Comparison of ENCODE assay signal across 9 mouse cellular contexts in the genomic region with DNA sequence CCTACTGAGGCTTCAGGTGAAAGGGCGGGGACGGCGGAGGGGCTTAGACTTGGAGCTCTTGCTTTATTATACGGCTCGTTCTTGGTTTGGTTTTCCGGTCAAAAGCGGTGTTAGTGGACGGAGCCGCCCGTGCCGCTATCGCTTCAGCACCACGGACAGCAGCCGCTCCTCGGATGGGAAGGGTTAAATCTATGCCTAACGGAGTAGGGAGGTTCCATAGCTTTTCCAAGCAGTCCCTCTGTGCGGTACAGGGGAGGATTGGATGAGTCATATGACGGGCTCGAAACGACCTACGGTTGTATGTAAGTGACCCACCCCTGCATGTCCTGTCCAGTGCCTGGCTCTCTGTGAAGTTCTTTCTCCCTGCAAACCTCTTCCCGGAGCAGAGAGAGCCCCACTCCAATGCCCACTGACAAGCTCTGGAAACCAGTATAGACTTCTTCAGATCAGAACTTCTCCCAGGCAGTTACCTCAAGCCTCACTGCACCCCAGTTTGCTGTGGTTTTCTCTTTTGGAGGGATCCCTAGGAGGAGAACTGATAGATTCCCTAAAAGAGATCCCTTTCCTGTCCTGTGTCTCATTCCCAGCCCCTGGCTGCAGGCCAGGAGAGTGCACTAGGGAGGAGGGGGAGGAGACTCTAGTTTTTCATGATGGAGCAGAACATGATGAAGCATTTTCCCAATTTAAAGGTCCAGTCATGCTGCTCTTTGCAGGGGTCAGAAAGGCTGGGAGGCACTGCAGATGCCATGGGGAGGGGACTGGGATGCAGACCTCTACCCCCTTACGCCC. TPM values are rescaled to one million over a fixed set of nuclear protein-coding genes. Genes with fewer than 3 reads are reported as not detected.
DNase-seq lines count a peak whose midpoint lies in the region; ATAC-seq and TF ChIP-seq lines count a peak whose summit lies in the region.
"Had no signal": no experiment of that assay in that cellular context is flagged by ENCODE, and none has a peak within 500 bp of the region (broad histone marks: within the 10 kb centered on the region; RNA-seq: fewer than 3 reads in every experiment).

No protein-coding gene starts in this region.

- peak; percentile 37 to 45 for DNase-seq in layer of hippocampus, postnatal 10 days (ENCODE audit: low spot score in 2 of 2)
- DNase-seq in layer of hippocampus, adult 9-10 months (ENCODE audit: low spot score) = no peak
- peak; percentile 68 for DNase-seq in adrenal gland, postnatal 25 days
- peak in 1 of 2 experiments; percentile 29 for DNase-seq in left cerebral cortex, adult 2 months (ENCODE audit: extremely low spot score in 1 of 2, low spot score in 2 of 2)
- peak; percentile 30 for DNase-seq in thymus, postnatal 36 days

- TF ChIP-seq CTCF in left cerebral cortex, adult 2 months (IDR thresholded peaks at IDR 0.05) = no peak

- 0 out of 2 replicates have a peak, but pooled peaks have one; percentile 30 for ATAC-seq in granulocyte monocyte progenitor cell, adult 5-6 weeks (replicated peaks; ENCODE audit: poor library complexity, severe bottlenecking)
- no peak for ATAC-seq in midbrain, embryonic 15.5 days (replicated peaks)
- no peak for ATAC-seq in frontal cortex, adult (ENCODE audit: low TSS enrichment)

- H3K4me2 ChIP-seq in midbrain, embryonic 15.5 days = peak overlapping the region; percentile 91

- H3K27me3 ChIP-seq in midbrain, embryonic 15.5 days (replicated peaks) = peaks cover 73% of the 10 kb centered on the region

- H3K4me1 ChIP-seq in midbrain, embryonic 15.5 days = peaks cover 40% of the 10 kb centered on the region

- intact Hi-C loops in left cerebral cortex, adult 2 months (cut with DNase I) = no loop called here

- peak overlapping the region; percentile 19; the same call in 1 of the 2 replicates for H3K9ac ChIP-seq in midbrain, embryonic 15.5 days

- WGBS in midbrain, embryonic 15.5 days = 5% methylated on average over 23 of the region's 23 CpGs

- no peaks in the 10 kb centered on the region for H3K36me3 ChIP-seq in midbrain, embryonic 15.5 days (replicated peaks)

- H3K27ac ChIP-seq in left cerebral cortex, adult 2 months = peak overlapping the region; percentile 66
- H3K27ac ChIP-seq in midbrain, embryonic 15.5 days = no peak overlapping the region

- H3K4me3 ChIP-seq in left cerebral cortex, adult 2 months = peak overlapping the region; percentile 56
- peak overlapping the region; percentile 71 for H3K4me3 ChIP-seq in midbrain, embryonic 15.5 days

- no peaks in the 10 kb centered on the region for H3K9me3 ChIP-seq in midbrain, embryonic 15.5 days

RNA-seq across cellular contexts. Expression of gene Nefh, which starts 1.6 kb away (rescaled TPM):
- 10 to 100 TPM; 39.1 to 43.0 TPM for total RNA-seq in layer of hippocampus, postnatal 10 days (2021)
- 0.88 and 1.1 TPM in 2 replicates for total RNA-seq in adrenal gland, postnatal 25 days (2021)
- total RNA-seq in granulocyte monocyte progenitor cell, adult 5-6 weeks (2014; fragmentation: Nextera tagmentation) = 0.70 and 2.1 TPM in 2 replicates
- total RNA-seq in granulocyte monocyte progenitor cell, adult 5-6 weeks (2017) = 1.4 and 2.7 TPM in 2 replicates
- 10 to 100 TPM; 47.9 to 54.5 TPM for total RNA-seq in left cerebral cortex, adult 2 months (2021)
- polyA plus RNA-seq in midbrain, embryonic 15.5 days (2015; fragmentation: Nextera tagmentation; extraction: Ambion mirVana) = 3.6 and 3.9 TPM in 2 replicates
- total RNA-seq: heart, adult 18-20 months had no signal

RNA-seq across cellular contexts. Expression of gene Ap1b1, which starts 37.2 kb away (rescaled TPM):
- total RNA-seq in layer of hippocampus, postnatal 10 days (2021) = 100 to 1,000 TPM; 116 to 130 TPM
- 59.8 and 68.0 TPM in 2 replicates for total RNA-seq in adrenal gland, postnatal 25 days (2021)
- 44.9 and 46.4 TPM in 2 replicates for total RNA-seq in granulocyte monocyte progenitor cell, adult 5-6 weeks (2014; fragmentation: Nextera tagmentation)
- 23.4 and 35.8 TPM in 2 replicates for total RNA-seq in granulocyte monocyte progenitor cell, adult 5-6 weeks (2017)
- total RNA-seq in left cerebral cortex, adult 2 months (2021) = 100 to 1,000 TPM; 156 to 177 TPM
- 110 and 113 TPM in 2 replicates for polyA plus RNA-seq in midbrain, embryonic 15.5 days (2015; fragmentation: Nextera tagmentation; extraction: Ambion mirVana)

RNA-seq across cellular contexts. Expression of gene Thoc5, which starts 54.3 kb away (rescaled TPM):
- total RNA-seq in layer of hippocampus, postnatal 10 days (2021) = 10 to 100 TPM; 39.7 to 41.8 TPM
- total RNA-seq in adrenal gland, postnatal 25 days (2021) = 33.3 and 36.7 TPM in 2 replicates
- 25.7 and 29.8 TPM in 2 replicates for total RNA-seq in granulocyte monocyte progenitor cell, adult 5-6 weeks (2014; fragmentation: Nextera tagmentation)
- total RNA-seq in granulocyte monocyte progenitor cell, adult 5-6 weeks (2017) = 54.6 and 67.6 TPM in 2 replicates
- 10 to 100 TPM; 37.4 to 38.9 TPM for total RNA-seq in left cerebral cortex, adult 2 months (2021)
- polyA plus RNA-seq in midbrain, embryonic 15.5 days (2015; fragmentation: Nextera tagmentation; extraction: Ambion mirVana) = 58.2 and 59.7 TPM in 2 replicates

Comparison
In these comparisons a context has a peak if more than half of its experiments do, and no peak if none do; other contexts are left out.
1. RNA of gene Nefh, which starts 1.6 kb away (total RNA-seq): 47.9 to 54.5 TPM in left cerebral cortex, adult 2 months and 39.1 to 43.0 TPM in layer of hippocampus, postnatal 10 days; 0.70 to 2.7 TPM in granulocyte monocyte progenitor cell, adult 5-6 weeks and 0.88 to 1.1 TPM in adrenal gland, postnatal 25 days; every median in the first group is over 10 times any median in the second.